Mouse (Mus musculus) hindbrain, postnatal 0 days (tissue): ENCODE data around the gene Baz1b. TPM values are rescaled to one million over a fixed set of nuclear protein-coding genes. Genes with fewer than 3 reads are reported as not detected.

Source experiments
- ATAC-seq: fragments of 200-750 bp; cut with Nextera tagmentation; 2 replicates; pipeline ENCODE4 v1.8.0; 2017; ENCODE audit warnings: mild to moderate bottlenecking, moderate TSS enrichment, moderate library complexity
- DNase-seq: peaks from one replicate; pipeline ENCODE4 v3.0.0-alpha.2; 2015; ENCODE audit warnings: low spot score
- H3K27ac ChIP-seq: fragments of 300-500 bp; sonication (generic); 2 replicates; pipeline ENCODE4 v1.5.1; 2014; ENCODE audit warnings: mild to moderate bottlenecking
- H3K27me3 ChIP-seq: fragments of 300-500 bp; sonication (generic); 2 replicates; pipeline ENCODE4 v1.6.1; 2014; ENCODE audit warnings: low read length, mixed read lengths; ENCODE audit not compliant: insufficient read depth
- H3K36me3 ChIP-seq: fragments of 300-500 bp; sonication (generic); 2 replicates; pipeline ENCODE4 v1.6.1; 2014; ENCODE audit warnings: low read length, mixed read lengths; ENCODE audit not compliant: insufficient read depth
- H3K4me1 ChIP-seq: fragments of 300-500 bp; sonication (generic); 2 replicates; pipeline ENCODE4 v1.6.1; 2014; ENCODE audit warnings: antibody characterized with exemption, low read length, mixed read lengths; ENCODE audit not compliant: insufficient read depth
- H3K4me2 ChIP-seq: fragments of 300-500 bp; sonication (generic); 2 replicates; pipeline ENCODE4 v1.6.1; 2014; ENCODE audit warnings: low read depth, mild to moderate bottlenecking, low read length, moderate library complexity, mixed read lengths
- H3K4me3 ChIP-seq: fragments of 300-500 bp; sonication (generic); 2 replicates; pipeline ENCODE4 v1.5.1; 2014; ENCODE audit warnings: low read length
- H3K9ac ChIP-seq: fragments of 300-500 bp; sonication (generic); replicated peaks from 2 replicates; pipeline ENCODE4 v1.6.1; 2014; ENCODE audit warnings: mild to moderate bottlenecking, low read length, moderate library complexity, mixed read lengths
- H3K9me3 ChIP-seq: fragments of 300-500 bp; sonication (generic); 2 replicates; pipeline ENCODE4 v1.6.1; 2016; ENCODE audit warnings: low read length, mixed read lengths
- CTCF ChIP-seq: IDR thresholded peaks from 2 replicates; pipeline ENCODE4 v1.5.1; 2016; ENCODE audit warnings: antibody characterized with exemption, control low read depth, low read depth
- WGBS: fragments of 180-500 bp; shearing (Covaris S2); extraction: QIAGEN DNeasy Blood & Tissue Kit; methylation state at CpG from one replicate; pipeline ENCODE4 v1.1.7; 2014; 5-methylcytosine and 5-hydroxymethylcytosine counted together
- polyA plus RNA-seq: library from polyadenylated mRNA; unstranded; fragments of >200 nt; fragmentation: Nextera tagmentation; extraction: Ambion mirVana; gene quantifications from 2 replicates; pipeline ENCODE4 v1.2.1, GENCODE M21; 2015
- total RNA-seq: library from RNA; depleted of rRNA; stranded (reverse); fragments of >200 nt; gene quantifications from 2 replicates; pipeline ENCODE4 v1.2.3, GENCODE M21; 2014

Baz1b gene
- total and polyA plus RNA-seq, 2 experiments from 2014 or later, result 15.8 to 42.9 TPM

DNA sequence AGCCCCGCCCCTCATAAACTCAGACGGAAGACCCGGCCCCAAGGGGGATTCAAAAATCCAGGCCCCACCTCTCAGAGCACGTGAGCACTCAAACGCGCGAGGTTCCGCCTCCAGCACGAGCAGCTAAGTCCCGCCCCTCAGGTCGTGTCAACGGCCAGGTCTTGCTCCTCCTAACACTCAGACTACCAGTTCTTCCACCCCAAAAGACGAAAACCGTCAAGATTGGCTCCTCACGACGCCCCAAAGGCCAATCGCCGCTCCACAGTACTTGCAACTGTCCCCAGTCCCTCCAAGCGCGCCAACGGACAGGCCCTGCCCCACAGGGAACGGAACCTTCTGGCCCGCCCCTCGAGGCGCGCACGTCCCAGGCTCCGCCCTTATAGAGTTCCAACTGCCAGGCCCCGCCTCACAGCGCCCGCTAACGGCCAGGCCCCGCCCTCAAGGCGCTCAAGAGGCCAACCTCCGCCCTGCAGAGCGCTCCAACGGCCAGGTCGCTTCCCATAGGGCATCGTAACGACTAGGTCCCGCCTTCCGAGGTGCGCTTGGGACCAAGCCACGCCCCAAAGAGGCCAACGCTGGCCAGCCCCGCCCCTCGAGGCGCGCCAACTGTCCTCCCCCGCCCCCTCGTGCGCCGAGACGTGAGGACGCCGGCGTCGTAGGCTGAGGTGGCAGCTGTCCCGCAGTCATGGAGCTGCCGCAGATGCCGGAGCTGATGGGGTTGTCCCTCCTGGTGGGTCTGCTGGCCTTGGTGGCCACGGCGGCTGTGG is 37.8 kb upstream of the Baz1b start, which contains the start of gene Tbl2:
TSS of gene Tbl2 (plus strand) at position 605 of the 767 bp plus-strand sequence.
- H3K4me3 ChIP-seq, result peak within 1 kb of the TSS; percentile 66
- ATAC-seq (peak; percentile 98), DNase-seq (peak; percentile 99)
- TF ChIP-seq CTCF, result 0 out of 2 replicates have a peak, but pooled peaks have one; percentile 15
- peak within 1 kb of the TSS; percentile 95 for H3K4me2 ChIP-seq
- no peaks in the 10 kb centered on the region for H3K4me1 ChIP-seq
- peak within 1 kb of the TSS; percentile 87 for H3K27ac ChIP-seq
- no peaks in the 10 kb centered on the region for H3K27me3 ChIP-seq
- H3K36me3 ChIP-seq, result no peaks in the 10 kb centered on the region
- peak within 1 kb of the TSS; percentile 62 for H3K9ac ChIP-seq
- no peaks in the 10 kb centered on the region for H3K9me3 ChIP-seq
- under 1% methylated on average over 63 of the region's 63 CpGs for WGBS

DNA sequence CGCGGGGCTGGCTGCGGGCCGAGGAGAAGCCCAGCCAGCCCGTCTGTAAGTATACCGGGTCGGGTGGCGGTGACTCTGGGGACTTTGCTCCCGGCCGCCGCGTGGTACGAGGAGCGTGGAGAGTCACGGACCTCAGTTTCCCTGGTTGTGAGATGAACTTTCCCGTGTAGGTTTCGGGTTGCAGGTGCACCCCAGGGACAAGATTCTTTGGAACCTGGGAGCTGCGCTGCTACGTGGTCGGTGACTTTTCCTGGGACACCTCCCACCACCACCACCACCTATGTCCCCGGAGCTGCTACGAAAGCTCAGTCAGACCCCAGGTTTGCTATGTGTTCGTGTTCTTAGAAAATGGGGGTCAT is 37.3 kb upstream of the Baz1b start:
- Histone ChIP-seq H3K9me3 (no peaks in the 10 kb centered on the region), H3K36me3 (no peaks in the 10 kb centered on the region; the same call in 1 of the 2 replicates), H3K27ac (peak overlapping the region; percentile 87; the same call in 1 of the 2 replicates), H3K9ac (peak overlapping the region; percentile 62), H3K4me2 (peak overlapping the region; percentile 95), H3K4me3 (peak overlapping the region; percentile 66), H3K4me1 (no peaks in the 10 kb centered on the region), H3K27me3 (no peaks in the 10 kb centered on the region)
- WGBS, result under 1% methylated on average over 23 of the region's 23 CpGs
- ATAC-seq (no peak), DNase-seq (peak; percentile 5)
- no peak for TF ChIP-seq CTCF

DNA sequence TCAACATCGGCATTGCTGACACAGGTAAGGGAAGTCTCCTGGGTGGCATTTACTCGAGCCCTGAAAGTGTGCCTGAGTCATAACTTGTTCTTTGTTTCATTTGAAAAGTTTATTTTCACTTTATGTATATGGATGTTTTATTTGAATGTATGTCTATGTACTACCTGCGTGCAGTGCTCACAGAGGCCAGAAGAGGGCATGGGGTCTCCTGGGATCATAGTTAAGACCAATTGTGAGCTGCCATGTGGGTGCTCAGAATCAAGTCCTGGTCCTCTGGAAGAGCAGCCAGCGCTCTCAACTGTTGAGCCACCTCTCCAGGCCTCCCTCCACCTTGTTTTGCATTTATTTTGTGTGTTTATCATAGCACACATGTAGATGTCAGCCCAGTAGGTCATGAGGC is 30.6 kb upstream of the Baz1b start:
- Histone ChIP-seq H3K9me3 (no peaks in the 10 kb centered on the region), H3K4me3 (no peak overlapping the region), H3K27ac (no peak overlapping the region), H3K36me3 (peaks cover 37% of the 10 kb centered on the region; the same call in 1 of the 2 replicates), H3K4me2 (no peak overlapping the region), H3K4me1 (no peaks in the 10 kb centered on the region), H3K9ac (no peak overlapping the region), H3K27me3 (no peaks in the 10 kb centered on the region)
- no peak for ATAC-seq
- peak; percentile 30 for TF ChIP-seq CTCF
- 97% methylated on average over 4 of the region's 4 CpGs for WGBS
- no peak for DNase-seq

DNA sequence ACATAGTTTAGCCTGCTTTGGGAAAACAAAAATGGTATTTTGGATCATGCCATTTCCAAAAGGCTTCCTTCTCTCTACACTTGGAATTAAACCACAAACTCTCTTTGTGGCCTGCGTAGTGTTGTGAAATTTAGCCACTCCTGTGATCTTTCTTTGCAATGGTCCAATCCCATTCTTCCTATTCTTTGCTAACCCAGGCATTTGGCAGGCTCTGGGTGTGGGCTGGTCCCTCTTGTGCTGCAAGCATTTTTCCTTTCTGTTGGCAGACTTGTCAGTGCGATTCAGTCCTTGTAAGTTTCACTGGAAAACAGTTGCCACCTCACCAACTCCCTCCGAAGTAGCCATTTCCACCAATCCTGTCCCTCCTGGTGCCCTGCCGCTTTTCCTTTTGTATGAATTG is 25.8 kb upstream of the Baz1b start:
- H3K4me2 ChIP-seq, result no peak overlapping the region
- ATAC-seq, result peak; percentile 62; the same call in 1 of the 2 replicates
- H3K27ac ChIP-seq, result peak overlapping the region; percentile 45; the same call in 1 of the 2 replicates
- no peaks in the 10 kb centered on the region for H3K4me1 ChIP-seq
- peaks cover 32% of the 10 kb centered on the region; the same call in 1 of the 2 replicates for H3K36me3 ChIP-seq
- no peak overlapping the region for H3K9ac ChIP-seq
- WGBS, result 90% methylated on average over 4 of the region's 4 CpGs
- H3K4me3 ChIP-seq, result no peak overlapping the region
- no peaks in the 10 kb centered on the region for H3K9me3 ChIP-seq
- DNase-seq, result peak; percentile 46
- H3K27me3 ChIP-seq, result no peaks in the 10 kb centered on the region
- TF ChIP-seq CTCF, result no peak

DNA sequence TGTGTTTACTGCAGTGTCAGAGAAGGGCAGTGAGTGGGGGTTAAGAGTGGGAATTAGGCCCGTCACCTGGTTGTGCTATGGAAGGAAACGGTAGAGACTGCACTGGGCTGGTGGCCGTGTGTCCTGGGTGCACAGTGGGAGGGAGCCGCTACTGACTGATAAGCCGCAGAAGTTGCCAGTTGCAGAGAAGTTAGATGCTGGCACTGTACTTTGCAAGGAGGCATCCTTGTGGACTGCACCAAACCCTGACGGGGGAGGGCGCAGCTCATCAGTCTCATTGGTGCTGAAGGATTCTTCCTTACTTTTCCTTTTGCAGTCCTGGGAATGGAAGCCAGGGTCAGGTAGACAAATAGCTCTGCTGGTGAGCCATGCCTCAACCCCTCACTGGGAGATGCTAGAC is 25.4 kb upstream of the Baz1b start:
- no peak for TF ChIP-seq CTCF
- Histone ChIP-seq H3K27ac (peak overlapping the region; percentile 45; the same call in 1 of the 2 replicates), H3K36me3 (peaks cover 31% of the 10 kb centered on the region; the same call in 1 of the 2 replicates), H3K4me3 (no peak overlapping the region), H3K4me2 (no peak overlapping the region), H3K4me1 (no peaks in the 10 kb centered on the region), H3K9ac (no peak overlapping the region), H3K27me3 (no peaks in the 10 kb centered on the region), H3K9me3 (no peaks in the 10 kb centered on the region)
- 85% methylated on average over 7 of the region's 7 CpGs for WGBS
- DNase-seq, result no peak
- ATAC-seq, result no peak

DNA sequence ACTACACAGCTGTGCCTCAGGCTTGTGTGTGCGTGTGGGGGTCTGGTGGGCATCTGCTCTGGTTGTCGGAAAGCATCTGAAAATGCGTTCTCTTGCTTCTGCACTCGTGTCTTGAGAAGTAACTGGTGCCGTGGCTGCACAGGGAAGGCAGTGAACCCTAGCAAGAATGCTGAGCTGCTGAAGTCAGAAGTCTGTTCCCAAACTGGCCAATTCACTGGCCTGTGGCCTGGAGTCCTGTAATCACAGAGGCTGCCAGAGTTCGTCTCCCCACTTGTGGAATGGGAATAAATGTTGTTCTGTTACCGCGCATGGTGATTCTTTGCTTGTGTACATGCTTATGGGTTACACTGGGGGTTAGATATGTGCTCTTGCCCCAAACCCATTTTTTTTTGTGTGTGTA is 24.7 kb upstream of the Baz1b start:
- Histone ChIP-seq H3K4me1 (no peaks in the 10 kb centered on the region), H3K9ac (no peak overlapping the region), H3K4me2 (no peak overlapping the region), H3K27me3 (no peaks in the 10 kb centered on the region), H3K4me3 (no peak overlapping the region), H3K36me3 (peaks cover 29% of the 10 kb centered on the region; the same call in 1 of the 2 replicates), H3K9me3 (no peaks in the 10 kb centered on the region), H3K27ac (no peak overlapping the region)
- no peak for DNase-seq
- 98% methylated on average over 8 of the region's 8 CpGs for WGBS
- no peak for ATAC-seq
- TF ChIP-seq CTCF, result no peak

DNA sequence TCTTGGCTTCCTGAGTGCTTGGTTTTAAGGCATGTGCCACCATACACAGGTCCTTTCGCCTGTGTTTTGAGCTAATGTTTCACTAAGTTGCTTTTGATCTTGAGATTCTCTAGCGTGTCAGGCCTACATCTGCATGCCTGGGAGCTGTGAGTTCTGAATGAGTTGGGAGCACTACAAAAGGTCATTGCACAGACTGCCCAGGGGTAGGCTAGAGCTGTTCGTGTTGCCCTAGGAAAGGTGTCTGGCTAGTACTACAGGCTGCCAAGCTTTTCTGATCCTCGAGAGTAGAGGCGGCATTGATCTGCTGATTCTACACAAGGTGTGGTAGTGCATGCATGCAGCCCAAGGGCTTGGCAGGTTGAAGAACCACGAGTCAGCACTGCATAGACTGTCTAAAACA is 24.2 kb upstream of the Baz1b start:
- 90% methylated on average over 6 of the region's 6 CpGs for WGBS
- ATAC-seq, result no peak
- TF ChIP-seq CTCF, result no peak

More for the DNA sequence above, 24.2 kb upstream of the Baz1b start:
- Histone ChIP-seq H3K27me3 (no peaks in the 10 kb centered on the region), H3K4me2 (no peak overlapping the region), H3K4me3 (no peak overlapping the region), H3K4me1 (no peaks in the 10 kb centered on the region), H3K9me3 (no peaks in the 10 kb centered on the region), H3K27ac (no peak overlapping the region), H3K36me3 (peaks cover 27% of the 10 kb centered on the region; the same call in 1 of the 2 replicates), H3K9ac (no peak overlapping the region)
- DNase-seq, result no peak
